Mouse (Mus musculus) WW6 (cell line): ENCODE data around the gene Sept3.
A peak's percentile ranks its signal among the peaks of the same experiment; 100 is the strongest.
"Not testable (repeated sequence)": the region's sequence is repeated elsewhere in the genome, so short reads cannot be mapped to it uniquely, and the experiment has no call there.

Experiments
- DNase-seq: peaks from one replicate; pipeline ENCODE4 v3.0.0-alpha.2; 2013; ENCODE audit warnings: low read depth, low spot score

Gene Sept3

GRCm38 (mm10) chr15:82274593-82274926 is at the start of gene Sept3:
TSS of gene Sept3 (plus strand) at chr15:82274893.
- DNase-seq: no peak

DNA sequence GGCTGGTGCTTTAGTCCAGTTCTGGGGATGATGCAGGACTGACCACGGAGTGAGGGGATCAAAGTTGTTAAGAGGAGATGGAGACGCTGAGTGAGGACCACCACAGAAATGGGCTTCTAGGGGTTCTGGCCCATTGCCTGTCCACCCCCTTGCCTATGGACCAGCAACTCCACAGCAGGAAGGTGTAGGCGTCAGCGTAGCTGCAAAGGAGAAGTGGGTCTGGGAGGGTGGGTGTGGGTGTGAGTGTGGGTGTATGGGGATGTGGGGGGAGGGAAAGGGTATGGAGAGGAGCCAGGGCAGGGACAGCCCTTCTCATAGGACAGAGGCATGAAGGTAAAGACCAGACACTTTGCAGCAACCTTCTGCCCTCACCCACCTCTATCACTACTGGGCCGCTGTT is 48.9 kb upstream of the Sept3 start:
- no peak for DNase-seq

GRCm38 (mm10) chr15:82229542-82230045 is 45.1 kb upstream of the Sept3 start:
- no peak for DNase-seq

GRCm38 (mm10) chr15:82230098-82230611 is 44.5 kb upstream of the Sept3 start:
- DNase-seq: no peak

DNA sequence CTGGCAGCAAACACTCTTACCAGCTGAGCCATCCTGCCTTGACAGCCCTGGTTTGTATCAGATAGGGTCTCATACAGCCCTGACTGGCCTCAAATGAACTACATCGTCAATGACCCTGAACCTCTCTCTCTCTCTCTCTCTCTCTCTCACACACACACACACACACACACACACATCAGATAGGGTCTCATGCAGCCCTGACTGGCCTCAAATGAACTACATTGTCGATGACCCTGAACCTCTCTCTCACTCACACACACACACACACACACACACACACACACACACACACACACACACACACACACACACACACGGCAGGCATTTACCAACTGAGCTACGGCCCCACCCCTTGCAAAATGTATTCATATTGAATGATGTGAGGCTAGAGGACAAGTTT is 43.6 kb upstream of the Sept3 start:
- no peak for DNase-seq

GRCm38 (mm10) chr15:82231591-82232378 is 42.9 kb upstream of the Sept3 start:
- DNase-seq: no peak

DNA sequence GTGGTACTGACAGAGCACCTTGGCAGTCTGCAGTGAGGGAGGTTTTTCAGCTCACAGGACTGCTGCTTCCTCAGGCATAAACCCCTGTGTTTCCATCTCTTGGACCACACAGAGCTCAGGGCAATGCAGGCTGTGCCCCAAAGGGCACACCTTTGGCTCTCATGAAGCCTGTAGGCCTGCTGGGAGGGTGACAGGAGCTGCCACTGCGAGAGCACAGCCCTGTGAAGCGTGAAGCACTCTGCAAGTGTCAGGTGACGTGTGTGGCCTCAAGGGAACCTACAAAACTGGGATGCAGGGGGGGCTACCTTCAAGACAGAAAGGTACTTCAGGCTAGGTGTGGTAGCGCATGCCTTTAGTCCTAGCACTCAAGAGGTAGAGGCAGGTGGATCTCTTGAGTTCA is 42.0 kb upstream of the Sept3 start:
- no peak for DNase-seq

- DNase-seq: no peak
Observed at GRCm38 (mm10) chr15:82235661-82236060, 39.0 kb upstream of the Sept3 start.

DNA sequence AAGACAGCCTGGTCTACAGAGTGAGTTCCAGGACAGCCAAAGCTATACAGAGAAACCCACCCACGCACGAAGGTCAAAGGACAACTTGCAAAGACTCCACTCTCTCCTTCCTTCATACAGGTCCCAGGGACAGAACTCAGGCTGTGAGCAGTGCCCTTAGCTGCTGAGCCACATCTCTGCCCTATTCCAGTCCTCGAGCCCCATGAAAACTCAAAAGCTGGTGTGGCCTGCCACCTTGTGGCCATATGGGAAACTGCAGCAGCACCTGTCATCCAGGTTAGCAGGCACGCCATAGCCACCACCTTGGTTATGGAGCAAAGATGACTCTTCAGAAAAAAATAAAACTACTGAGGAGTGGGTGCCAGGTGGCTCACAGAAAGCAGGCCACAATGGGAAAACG is 38.1 kb upstream of the Sept3 start:
- no peak for DNase-seq

DNA sequence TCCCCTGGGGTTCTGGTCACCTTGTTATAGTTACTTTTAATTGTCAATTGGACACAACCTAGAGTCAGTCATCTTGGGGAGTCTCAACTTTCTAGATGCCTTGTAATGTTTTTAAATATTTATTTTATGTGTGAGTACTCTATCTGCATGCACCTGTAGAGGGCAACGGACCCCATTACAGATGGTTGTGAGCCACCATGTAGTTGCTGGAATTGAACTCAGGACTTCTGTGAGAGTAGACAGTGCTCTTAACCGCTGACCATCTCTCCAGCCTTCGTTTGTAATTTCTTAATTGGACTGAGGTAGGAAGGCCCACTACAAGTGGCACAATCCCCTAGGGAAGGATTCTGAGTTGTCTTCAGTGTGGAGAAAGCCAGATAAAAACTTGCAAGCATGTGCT is 31.4 kb upstream of the Sept3 start:
- no peak for DNase-seq

GRCm38 (mm10) chr15:82243742-82244114 is 31.0 kb upstream of the Sept3 start:
- DNase-seq: no peak

- DNase-seq: peak; percentile 73
Observed at GRCm38 (mm10) chr15:82244115-82244804, 30.4 kb upstream of the Sept3 start, which contains the start of gene Cenpm. TSS of gene Cenpm (minus strand) at chr15:82244748.

DNA sequence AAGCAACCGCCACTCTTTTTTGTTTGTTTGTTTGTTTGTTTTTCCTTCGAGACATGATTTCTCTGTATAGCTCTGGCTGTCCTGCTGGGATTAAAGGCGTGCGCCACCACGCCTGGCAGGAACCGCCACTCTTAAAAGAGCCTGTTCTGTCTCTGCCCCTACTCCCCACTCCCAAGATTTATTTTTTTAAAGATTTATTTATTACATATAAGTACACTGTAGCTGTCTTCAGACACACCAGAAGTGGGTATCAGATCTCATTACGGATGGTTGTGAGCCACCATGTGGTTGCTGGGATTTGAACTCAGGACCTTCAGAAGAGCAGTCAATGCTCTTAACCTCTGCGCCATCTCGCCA is 29.9 kb upstream of the Sept3 start:
- DNase-seq: not testable (repeated sequence)

- no peak for DNase-seq
Observed at GRCm38 (mm10) chr15:82247131-82247776, 27.4 kb upstream of the Sept3 start.

- no peak for DNase-seq
Observed at GRCm38 (mm10) chr15:82251579-82251978, 23.1 kb upstream of the Sept3 start.

DNA sequence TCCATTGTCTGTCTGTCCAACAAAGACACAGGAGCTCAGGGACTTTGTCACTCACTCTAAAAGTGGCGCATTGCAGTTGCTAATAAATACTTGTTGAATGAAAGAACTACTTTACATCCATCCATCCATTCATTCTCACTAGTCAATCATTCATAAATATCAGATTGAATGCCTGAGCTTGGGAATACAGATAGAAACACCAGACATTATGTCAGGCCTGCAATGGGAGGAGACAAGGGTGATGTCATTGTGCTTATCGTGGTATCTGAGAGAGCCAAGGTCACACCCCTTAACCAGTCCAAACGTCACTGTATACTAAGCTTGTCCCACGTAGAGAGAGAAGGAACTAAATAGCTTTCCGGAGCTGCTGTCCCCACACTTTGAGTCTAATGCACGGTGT is 22.6 kb upstream of the Sept3 start, which contains the start of gene 1500009C09Rik:
1500009C09Rik (plus strand) TSS at position 301 of the 400 bp plus-strand sequence.
- no peak for DNase-seq

DNA sequence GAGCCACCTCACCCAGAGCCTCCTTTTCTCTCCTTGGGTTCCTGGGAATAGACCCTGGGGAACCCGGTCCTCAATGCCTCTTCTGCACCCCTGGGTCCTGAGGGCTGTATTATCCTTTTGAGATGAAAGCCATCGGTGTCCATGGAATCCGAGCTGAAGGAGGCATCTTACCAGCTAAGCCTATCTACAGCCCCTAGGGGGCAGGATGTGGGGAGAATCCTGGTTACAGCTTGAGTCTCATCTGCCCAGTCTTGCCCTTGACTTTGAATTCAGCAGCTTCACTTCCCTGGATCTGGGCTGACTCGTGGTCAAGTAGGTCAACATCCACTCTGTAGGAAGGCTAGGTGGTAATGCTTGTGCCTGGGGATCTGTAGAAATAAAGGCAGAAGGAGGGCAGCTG is 19.4 kb upstream of the Sept3 start:
- DNase-seq: no peak

GRCm38 (mm10) chr15:82255944-82256383 is 18.7 kb upstream of the Sept3 start:
- no peak for DNase-seq

DNA sequence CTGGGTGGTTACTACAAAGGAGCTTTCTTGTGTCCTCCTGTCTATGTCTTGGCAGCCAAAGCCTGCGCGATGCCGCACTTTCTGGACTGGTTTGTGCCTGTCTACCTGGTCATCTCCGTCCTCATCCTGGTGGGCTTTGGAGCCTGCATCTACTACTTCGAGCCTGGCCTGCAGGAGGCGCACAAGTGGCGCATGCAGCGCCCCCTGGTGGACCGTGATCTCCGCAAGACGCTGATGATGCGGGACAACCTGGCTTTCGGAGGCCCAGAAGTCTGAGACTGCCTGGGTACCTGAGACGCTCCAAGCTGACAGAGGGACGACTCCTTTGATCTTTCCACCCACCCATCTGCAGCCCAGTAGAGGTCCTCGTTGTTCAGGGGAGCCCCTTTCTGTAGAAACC is 15.2 kb upstream of the Sept3 start:
- peak; percentile 88 for DNase-seq

GRCm38 (mm10) chr15:82266356-82266755 is 8.3 kb upstream of the Sept3 start:
- DNase-seq: no peak

DNA sequence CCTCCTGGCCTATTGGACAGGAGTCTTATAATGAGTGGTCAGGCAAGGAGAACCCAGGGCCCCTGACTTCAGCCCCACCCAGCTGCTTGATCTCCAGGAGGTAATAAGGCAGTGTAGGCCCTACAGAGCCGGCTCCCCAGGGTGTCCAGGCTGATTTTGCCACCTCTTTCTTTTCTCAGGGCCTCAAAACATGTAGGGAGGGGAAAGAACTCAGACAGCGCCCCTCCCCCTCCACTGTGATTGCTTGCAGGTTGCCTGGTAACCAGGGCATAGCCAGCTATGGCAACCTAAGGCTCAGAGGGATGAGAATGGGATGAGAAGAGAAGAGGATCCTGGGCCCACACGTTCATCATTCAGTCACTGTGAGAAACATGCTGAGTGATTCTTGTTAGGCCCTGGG is 6.5 kb upstream of the Sept3 start:
- no peak for DNase-seq

DNA sequence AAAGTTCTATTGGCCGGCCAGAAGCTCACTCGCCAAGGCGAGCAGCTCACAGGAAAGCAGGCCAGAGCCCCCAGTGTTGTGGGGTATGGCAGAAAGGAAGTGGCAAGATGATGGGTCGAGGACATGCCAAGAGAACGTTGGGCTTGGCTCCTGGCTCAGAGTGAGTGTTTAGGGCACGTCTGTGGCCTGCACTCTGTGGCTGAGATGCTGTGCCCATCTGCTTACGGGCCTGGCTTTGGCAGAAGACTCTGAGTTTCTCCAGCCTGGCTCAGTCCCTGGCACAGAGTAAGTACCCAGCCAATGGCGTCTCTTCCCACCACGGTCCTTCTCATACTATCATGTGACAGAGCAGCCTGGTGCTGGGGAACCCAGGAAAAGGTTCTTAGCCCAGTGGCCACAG is 5.9 kb upstream of the Sept3 start:
- DNase-seq: no peak
